Mouse (Mus musculus) spleen, adult 2 months (tissue): ENCODE results near the gene Mmp21. TPM values are rescaled to one million over a fixed set of nuclear protein-coding genes. Genes with fewer than 3 reads are reported as not detected.

Experiments
- DNase-seq, 2 experiments: peaks; one replicate each; pipeline versions ENCODE4 v3.0.0 to v3.0.0-alpha.2; 2012 to 2021; ENCODE audit warnings: low spot score in 2 of 2, low read depth in 1 of 2
- H3K27ac ChIP-seq: fragments of 200-500 bp; 2 replicates; pipeline ENCODE4 v1.5.1; 2012; ENCODE audit warnings: low read length, inconsistent platforms; ENCODE audit not compliant: insufficient read depth
- H3K27me3 ChIP-seq: fragments of 200-500 bp; 2 replicates; pipeline ENCODE4 v1.6.1; 2012; ENCODE audit warnings: mild to moderate bottlenecking, moderate library complexity, low read length, inconsistent platforms; ENCODE audit not compliant: control insufficient read depth, insufficient read depth
- H3K36me3 ChIP-seq: fragments of 200-500 bp; 2 replicates; pipeline ENCODE4 v1.6.1; 2012; ENCODE audit warnings: mild to moderate bottlenecking, low read length, inconsistent platforms; ENCODE audit not compliant: control insufficient read depth, insufficient read depth
- H3K4me1 ChIP-seq: fragments of 200-500 bp; 2 replicates; pipeline ENCODE4 v1.6.1; 2011; ENCODE audit warnings: inconsistent platforms; ENCODE audit not compliant: control insufficient read depth, insufficient read depth, insufficient read length
- H3K4me3 ChIP-seq: fragments of 200-500 bp; 2 replicates; pipeline ENCODE4 v1.5.1; 2011; ENCODE audit warnings: mild to moderate bottlenecking, inconsistent platforms; ENCODE audit not compliant: insufficient read depth, insufficient read length; ENCODE audit errors: extremely low read depth
- CTCF ChIP-seq: fragments of 200-500 bp; IDR thresholded peaks from 2 replicates; pipeline ENCODE4 v1.5.1; 2011; ENCODE audit warnings: mild to moderate bottlenecking, inconsistent platforms; ENCODE audit not compliant: insufficient read depth, insufficient read length, insufficient replicate concordance; ENCODE audit errors: extremely low read depth
- POLR2A ChIP-seq: fragments of 200-500 bp; IDR thresholded peaks from 2 replicates; pipeline ENCODE4 v1.6.1; 2011; ENCODE audit warnings: low read depth, low read length, inconsistent platforms
- WGBS: fragments of 180-500 bp; shearing (Covaris S2); methylation state at CpG from one replicate; pipeline ENCODE4 v1.1.7; 2018; 5-methylcytosine and 5-hydroxymethylcytosine counted together
- polyA plus RNA-seq: library from polyadenylated mRNA; depleted of rRNA; stranded (reverse); fragments of >200 nt; gene quantifications from 2 replicates; pipeline ENCODE4 v1.2.3, GENCODE M21; 2012; rRNA removed

The Mmp21 gene
- polyA plus RNA-seq: 0.07 TPM in 1 of 2 replicates, not detected in the other

GRCm38 (mm10) chr7:133679961-133680360, at the start of gene Mmp21:
TSS of gene Mmp21 (minus strand) at chr7:133680061.
- WGBS: 94% methylated on average over 3 of the region's 3 CpGs
- Histone ChIP-seq H3K4me3 (no peak within 1 kb of the TSS), H3K4me1 (no peaks in the 10 kb centered on the region), H3K27me3 (no peaks in the 10 kb centered on the region), H3K27ac (no peak within 1 kb of the TSS), H3K36me3 (no peaks in the 10 kb centered on the region; the same call in 1 of the 2 replicates)
- no peak for DNase-seq
- no peak for TF ChIP-seq CTCF
- no peak for TF ChIP-seq POLR2A

GRCm38 (mm10) chr7:133729351-133729750, 49.5 kb upstream of the Mmp21 start:
- WGBS: 93% methylated on average over 5 of the region's 5 CpGs
- no peaks in the 10 kb centered on the region for H3K27me3 ChIP-seq
- peaks cover 4% of the 10 kb centered on the region; the same call in 1 of the 2 replicates for H3K36me3 ChIP-seq
- no peak overlapping the region for H3K27ac ChIP-seq
- DNase-seq: no peak
- no peaks in the 10 kb centered on the region for H3K4me1 ChIP-seq
- no peak for TF ChIP-seq CTCF
- TF ChIP-seq POLR2A: no peak
- no peak overlapping the region for H3K4me3 ChIP-seq

GRCm38 (mm10) chr7:133727027-133727426, 47.2 kb upstream of the Mmp21 start:
- 84% methylated on average over 6 of the region's 6 CpGs for WGBS
- TF ChIP-seq CTCF: no peak
- no peak for TF ChIP-seq POLR2A
- DNase-seq: no peak
- Histone ChIP-seq H3K36me3 (peaks cover 12% of the 10 kb centered on the region), H3K27ac (no peak overlapping the region), H3K4me3 (no peak overlapping the region), H3K27me3 (no peaks in the 10 kb centered on the region), H3K4me1 (no peaks in the 10 kb centered on the region)

- Histone ChIP-seq H3K4me3 (no peak overlapping the region), H3K4me1 (no peaks in the 10 kb centered on the region), H3K27me3 (no peaks in the 10 kb centered on the region), H3K27ac (no peak overlapping the region), H3K36me3 (peaks cover 22% of the 10 kb centered on the region)
- DNase-seq: no peak
- WGBS: 91% methylated on average over 10 of the region's 10 CpGs
- TF ChIP-seq POLR2A (no peak), CTCF (no peak)
Observed at GRCm38 (mm10) chr7:133725571-133725970, 45.7 kb upstream of the Mmp21 start.

GRCm38 (mm10) chr7:133724844-133725243, 45.0 kb upstream of the Mmp21 start:
- TF ChIP-seq CTCF (no peak), POLR2A (no peak)
- no peaks in the 10 kb centered on the region for H3K4me1 ChIP-seq
- no peak overlapping the region for H3K27ac ChIP-seq
- H3K4me3 ChIP-seq: no peak overlapping the region
- WGBS: 86% methylated on average over 10 of the region's 10 CpGs
- no peak for DNase-seq
- peaks cover 29% of the 10 kb centered on the region for H3K36me3 ChIP-seq
- H3K27me3 ChIP-seq: no peaks in the 10 kb centered on the region

- 93% methylated on average over 11 of the region's 11 CpGs for WGBS
- H3K4me1 ChIP-seq: no peaks in the 10 kb centered on the region
- no peak for DNase-seq
- TF ChIP-seq CTCF (no peak), POLR2A (no peak)
- peaks cover 50% of the 10 kb centered on the region for H3K36me3 ChIP-seq
- no peaks in the 10 kb centered on the region for H3K27me3 ChIP-seq
- no peak overlapping the region for H3K4me3 ChIP-seq
- H3K27ac ChIP-seq: no peak overlapping the region
Observed at GRCm38 (mm10) chr7:133720616-133721015, 40.8 kb upstream of the Mmp21 start.

GRCm38 (mm10) chr7:133718580-133718979, 38.7 kb upstream of the Mmp21 start:
- H3K27ac ChIP-seq: no peak overlapping the region
- 100% methylated on average over 1 of the region's 1 CpGs for WGBS
- peaks cover 52% of the 10 kb centered on the region for H3K36me3 ChIP-seq
- no peak overlapping the region for H3K4me3 ChIP-seq
- H3K4me1 ChIP-seq: peaks cover 6% of the 10 kb centered on the region; the same call in 1 of the 2 replicates
- no peaks in the 10 kb centered on the region for H3K27me3 ChIP-seq
- TF ChIP-seq CTCF: no peak
- DNase-seq: no peak
